Mouse (Mus musculus) cerebellum, adult 2 months (tissue): Measurements from ENCODE around the gene Fgfr2.

Experiments used
- CTCF ChIP-seq: fragments of 200-500 bp; IDR thresholded peaks from 2 replicates; pipeline ENCODE4 v1.5.1; 2011; ENCODE audit warnings: low read depth, mild to moderate bottlenecking, control low read depth, low read length, moderate library complexity, borderline replicate concordance; ENCODE audit not compliant: insufficient read depth
- POLR2A ChIP-seq: fragments of 200-500 bp; IDR thresholded peaks from 2 replicates; pipeline ENCODE4 v1.6.1; 2011; ENCODE audit warnings: low read length, control low read depth, borderline replicate concordance; ENCODE audit not compliant: insufficient read depth

DNA sequence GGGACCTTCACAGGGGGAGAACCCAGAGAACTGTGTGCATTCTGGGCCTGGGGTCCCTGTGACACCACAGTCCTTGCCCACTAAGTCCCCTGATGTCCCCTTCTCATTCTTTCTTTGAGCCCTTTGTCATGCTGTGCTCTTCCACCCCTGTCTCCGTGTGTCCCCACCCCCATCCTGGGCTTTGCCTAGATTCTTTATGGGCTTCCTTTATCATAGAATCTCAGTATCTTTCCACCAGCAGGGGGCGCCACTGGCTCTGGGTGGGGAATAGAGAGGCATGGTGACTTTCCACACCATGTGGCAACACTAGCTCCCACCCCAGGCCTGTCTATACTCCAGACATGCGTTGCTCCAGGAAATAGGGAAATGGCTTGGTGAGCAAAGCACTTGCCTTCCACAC is 466.6 kb downstream of the Fgfr2 start:
- peak; percentile 75 for TF ChIP-seq CTCF
- no peak for TF ChIP-seq POLR2A
